Mouse (Mus musculus) C2C12 (cell line): ENCODE data around the gene Ffar2. TPM values are rescaled to one million over a fixed set of nuclear protein-coding genes. Genes with fewer than 3 reads are reported as not detected.

Experiments used
- H3K27me3 ChIP-seq: one replicate; pipeline ENCODE4 v1.6.1; 2011; ENCODE audit not compliant: control insufficient read depth, insufficient read depth, insufficient read length
- H3K36me3 ChIP-seq: one replicate; pipeline ENCODE4 v1.6.1; 2011; ENCODE audit not compliant: control insufficient read depth, insufficient read depth
- H3K4me3 ChIP-seq: one replicate; pipeline ENCODE4 v1.5.1; 2011; ENCODE audit warnings: mild to moderate bottlenecking, control low read depth; ENCODE audit not compliant: poor library complexity, insufficient read depth, severe bottlenecking
- H3K79me2 ChIP-seq: one replicate; pipeline ENCODE4 v1.6.1; 2011; ENCODE audit not compliant: control insufficient read depth, insufficient read depth
- H3K79me3 ChIP-seq: one replicate; pipeline ENCODE4 v1.6.1; 2011; ENCODE audit warnings: low read depth, control low read depth
- H3ac ChIP-seq: one replicate; pipeline ENCODE3; 2011; ENCODE audit warnings: low read depth; ENCODE audit not compliant: control insufficient read depth, insufficient read length
- CEBPB ChIP-seq: IDR thresholded peaks from one replicate; pipeline ENCODE4 v1.6.1; 2011; ENCODE audit warnings: low read depth, mild to moderate bottlenecking, control low read depth, moderate library complexity
- CTCF ChIP-seq: IDR thresholded peaks from one replicate; pipeline ENCODE4 v1.5.1; 2011; ENCODE audit not compliant: control insufficient read depth, insufficient read depth, insufficient read length
- FOSL1 ChIP-seq: IDR thresholded peaks from one replicate; pipeline ENCODE4 v1.8.0; 2011; ENCODE audit warnings: mild to moderate bottlenecking, low read length; ENCODE audit not compliant: poor library complexity, insufficient read depth, severe bottlenecking
- MAX ChIP-seq: IDR thresholded peaks from one replicate; pipeline ENCODE4 v1.6.1; 2011; ENCODE audit warnings: mild to moderate bottlenecking, control low read depth
- MYOD1 ChIP-seq: IDR thresholded peaks from one replicate; pipeline ENCODE4 v1.6.1; 2011; ENCODE audit warnings: low read depth; ENCODE audit not compliant: control insufficient read depth, insufficient read length
- MYOG ChIP-seq: IDR thresholded peaks from one replicate; pipeline ENCODE4 v1.6.1; 2011; ENCODE audit not compliant: control insufficient read depth, insufficient read length; ENCODE audit errors: extremely low read depth
- USF1 ChIP-seq: IDR thresholded peaks from one replicate; pipeline ENCODE4 v1.6.1; 2011; ENCODE audit warnings: low read depth, mild to moderate bottlenecking, control low read depth, moderate library complexity
- polyA plus RNA-seq: library from polyadenylated mRNA; unstranded; fragments of >200 nt; fragmentation: generic; extraction: Trizol; gene quantifications from one replicate; pipeline ENCODE4 v1.2.1, GENCODE M21; 2012; ENCODE audit warnings: missing spikeins

Gene Ffar2
- polyA plus RNA-seq, 1 experiment: not detected

GRCm38 (mm10) chr7:30804026-30804715, 19.4 kb downstream of the Ffar2 start:
- Histone ChIP-seq H3ac (no peak overlapping the region), H3K79me3 (no peaks in the 10 kb centered on the region)
- no peak for TF ChIP-seq MAX

GRCm38 (mm10) chr7:30803256-30803655, 20.3 kb downstream of the Ffar2 start:
- Histone ChIP-seq H3K36me3 (no peaks in the 10 kb centered on the region), H3K79me2 (no peaks in the 10 kb centered on the region), H3K79me3 (no peaks in the 10 kb centered on the region), H3K27me3 (no peaks in the 10 kb centered on the region), H3ac (no peak overlapping the region), H3K4me3 (no peak overlapping the region)
- TF ChIP-seq FOSL1 (no peak), MYOD1 (no peak)

More at GRCm38 (mm10) chr7:30804026-30804715, 19.4 kb downstream of the Ffar2 start:
- no peaks in the 10 kb centered on the region for H3K79me2 ChIP-seq
- H3K36me3 ChIP-seq: no peaks in the 10 kb centered on the region
- H3K27me3 ChIP-seq: no peaks in the 10 kb centered on the region
- no peak overlapping the region for H3K4me3 ChIP-seq

- H3K4me3 ChIP-seq: no peak overlapping the region
Observed at GRCm38 (mm10) chr7:30800653-30801052, 22.9 kb downstream of the Ffar2 start.

GRCm38 (mm10) chr7:30796790-30797189, 26.8 kb downstream of the Ffar2 start:
- Histone ChIP-seq H3K79me3 (no peaks in the 10 kb centered on the region), H3ac (no peak overlapping the region), H3K4me3 (no peak overlapping the region), H3K36me3 (no peaks in the 10 kb centered on the region), H3K79me2 (no peaks in the 10 kb centered on the region), H3K27me3 (no peaks in the 10 kb centered on the region)
- no peak for TF ChIP-seq CEBPB
- no peak for TF ChIP-seq MYOG
- no peak for TF ChIP-seq MYOD1
- TF ChIP-seq FOSL1: no peak
- TF ChIP-seq USF1: no peak
- TF ChIP-seq MAX: no peak
- TF ChIP-seq CTCF: no peak

More at GRCm38 (mm10) chr7:30800653-30801052, 22.9 kb downstream of the Ffar2 start:
- Histone ChIP-seq H3ac (no peak overlapping the region), H3K36me3 (no peaks in the 10 kb centered on the region), H3K79me3 (no peaks in the 10 kb centered on the region), H3K79me2 (no peaks in the 10 kb centered on the region), H3K27me3 (no peaks in the 10 kb centered on the region)
- TF ChIP-seq FOSL1 (no peak), CTCF (no peak), CEBPB (no peak), MYOD1 (no peak), MYOG (no peak), MAX (no peak), USF1 (no peak)

- no peaks in the 10 kb centered on the region for H3K79me2 ChIP-seq
- TF ChIP-seq FOSL1 (no peak), CTCF (no peak), MAX (no peak), CEBPB (no peak), USF1 (no peak), MYOD1 (no peak), MYOG (no peak)
- no peaks in the 10 kb centered on the region for H3K36me3 ChIP-seq
- H3K4me3 ChIP-seq: no peak overlapping the region
- H3ac ChIP-seq: no peak overlapping the region
- H3K27me3 ChIP-seq: no peaks in the 10 kb centered on the region
- no peaks in the 10 kb centered on the region for H3K79me3 ChIP-seq
Observed at GRCm38 (mm10) chr7:30794921-30795320, 28.7 kb downstream of the Ffar2 start.

GRCm38 (mm10) chr7:30791921-30792320, 31.7 kb downstream of the Ffar2 start:
- TF ChIP-seq FOSL1: no peak
- TF ChIP-seq MAX: no peak
- TF ChIP-seq USF1: no peak
- TF ChIP-seq MYOD1: no peak
- no peak for TF ChIP-seq MYOG
- no peak for TF ChIP-seq CTCF
- no peak for TF ChIP-seq CEBPB
- no peaks in the 10 kb centered on the region for H3K36me3 ChIP-seq
- no peaks in the 10 kb centered on the region for H3K79me3 ChIP-seq
- no peaks in the 10 kb centered on the region for H3K79me2 ChIP-seq
- peaks cover 8% of the 10 kb centered on the region for H3K27me3 ChIP-seq
- no peak overlapping the region for H3ac ChIP-seq
- H3K4me3 ChIP-seq: no peak overlapping the region
